In genomic region chr11:4218637-4219036, GRCm38 (mm10) we compare ENCODE assay signal across 8 mouse cellular contexts. TPM values are rescaled to one million over a fixed set of nuclear protein-coding genes. Genes with fewer than 3 reads are reported as not detected.
A peak's percentile ranks its signal among the peaks of the same experiment; 100 is the strongest.
DNase-seq lines count a peak whose midpoint lies in the region; ATAC-seq and TF ChIP-seq lines count a peak whose summit lies in the region.

No protein-coding gene starts in this region.

- TF ChIP-seq POLR2A in lung, adult 2 months (IDR thresholded peaks at IDR 0.05; ENCODE audit: borderline replicate concordance, extremely low read depth, low read depth, low read length): no peak

- peak overlapping the region; percentile 61 for H3K4me2 ChIP-seq in embryonic facial prominence, embryonic 12.5 days (replicated peaks)
- peak overlapping the region; percentile 96 for H3K4me2 ChIP-seq in intestine, embryonic 16.5 days (ENCODE audit: low read depth, low read length)
- peak overlapping the region; percentile 64 for H3K4me2 ChIP-seq in neural tube, embryonic 13.5 days

- WGBS in lung, adult 2 months: 7% methylated on average over 6 of the region's 6 CpGs
- WGBS in embryonic facial prominence, embryonic 12.5 days: 3% methylated on average over 6 of the region's 6 CpGs
- 13% methylated on average over 6 of the region's 6 CpGs for WGBS in intestine, embryonic 16.5 days
- 6% methylated on average over 6 of the region's 6 CpGs for WGBS in neural tube, embryonic 13.5 days

- no peak for TF ChIP-seq CTCF in lung, adult 2 months (IDR thresholded peaks at IDR 0.05; ENCODE audit: insufficient read depth, low read length)

- no peak overlapping the region for H3K27ac ChIP-seq in embryonic facial prominence, embryonic 12.5 days
- no peak overlapping the region for H3K27ac ChIP-seq in intestine, embryonic 16.5 days (ENCODE audit: low read length)
- no peak overlapping the region for H3K27ac ChIP-seq in neural tube, embryonic 13.5 days (replicated peaks)

- peaks cover 17% of the 10 kb centered on the region for H3K36me3 ChIP-seq in embryonic facial prominence, embryonic 12.5 days
- H3K36me3 ChIP-seq in intestine, embryonic 16.5 days (ENCODE audit: control insufficient read depth, insufficient read depth, low read length): peaks cover 9% of the 10 kb centered on the region; the same call in 1 of the 2 replicates
- H3K36me3 ChIP-seq in neural tube, embryonic 13.5 days: peaks cover 20% of the 10 kb centered on the region

- H3K27me3 ChIP-seq in embryonic facial prominence, embryonic 12.5 days: peaks cover 26% of the 10 kb centered on the region
- no peaks in the 10 kb centered on the region for H3K27me3 ChIP-seq in intestine, embryonic 16.5 days (replicated peaks; ENCODE audit: control insufficient read depth, insufficient read depth, low read length)
- peaks cover 30% of the 10 kb centered on the region for H3K27me3 ChIP-seq in neural tube, embryonic 13.5 days

- H3K9ac ChIP-seq in embryonic facial prominence, embryonic 12.5 days: peak overlapping the region; percentile 44
- H3K9ac ChIP-seq in intestine, embryonic 16.5 days (ENCODE audit: low read depth, low read length): peak overlapping the region; percentile 70
- peak overlapping the region; percentile 67 for H3K9ac ChIP-seq in neural tube, embryonic 13.5 days

- H3K4me1 ChIP-seq in lung, adult 2 months (ENCODE audit: control insufficient read depth, insufficient read depth, low read length): peaks cover 21% of the 10 kb centered on the region
- peaks cover 3% of the 10 kb centered on the region; the same call in 1 of the 2 replicates for H3K4me1 ChIP-seq in embryonic facial prominence, embryonic 12.5 days
- peaks cover 6% of the 10 kb centered on the region; the same call in 1 of the 2 replicates for H3K4me1 ChIP-seq in intestine, embryonic 16.5 days (ENCODE audit: control insufficient read depth, insufficient read depth, low read length)
- H3K4me1 ChIP-seq in neural tube, embryonic 13.5 days (replicated peaks): peaks cover 18% of the 10 kb centered on the region

- DNase-seq in lung, adult 2 months: no peak
- DNase-seq in lung, adult 18-20 months: no peak
- DNase-seq in urinary bladder, adult 2 months (ENCODE audit: low spot score): no peak
- DNase-seq in retina, embryonic 14.5 days (ENCODE audit: low spot score): no peak
- DNase-seq in kidney, postnatal 25 days: no peak

- no peak for ATAC-seq in embryonic facial prominence, embryonic 12.5 days (ENCODE audit: insufficient number of reproducible peaks, insufficient read depth, low FRiP score, low TSS enrichment)
- ATAC-seq in intestine, embryonic 16.5 days: no peak; the same call in 1 of the 2 replicates
- ATAC-seq in neural tube, embryonic 13.5 days (ENCODE audit: low read depth): no peak

- no peaks in the 10 kb centered on the region for H3K9me3 ChIP-seq in embryonic facial prominence, embryonic 12.5 days
- H3K9me3 ChIP-seq in intestine, embryonic 16.5 days (ENCODE audit: control insufficient read depth, low read length): no peaks in the 10 kb centered on the region
- H3K9me3 ChIP-seq in neural tube, embryonic 13.5 days: no peaks in the 10 kb centered on the region

- peak overlapping the region; percentile 76 for H3K4me3 ChIP-seq in lung, adult 2 months (replicated peaks; ENCODE audit: extremely low read depth, low read depth, low read length)
- H3K4me3 ChIP-seq in embryonic facial prominence, embryonic 12.5 days: peak overlapping the region; percentile 39
- peak overlapping the region; percentile 60 for H3K4me3 ChIP-seq in intestine, embryonic 16.5 days (ENCODE audit: low read length)
- H3K4me3 ChIP-seq in neural tube, embryonic 13.5 days: peak overlapping the region; percentile 44

RNA-seq across cellular contexts. Expression of gene Castor1, which starts 0.6 kb away (rescaled TPM):
- polyA plus RNA-seq in lung, adult 2 months (2012; rRNA removed): 23.3 and 26.2 TPM in 2 replicates
- polyA plus RNA-seq in embryonic facial prominence, embryonic 12.5 days (2016; fragmentation: Nextera tagmentation; extraction: Ambion mirVana): 3.0 and 3.6 TPM in 2 replicates
- polyA plus RNA-seq in intestine, embryonic 16.5 days (2015; fragmentation: Nextera tagmentation; extraction: Ambion mirVana): 5.9 and 7.3 TPM in 2 replicates
- polyA plus RNA-seq in neural tube, embryonic 13.5 days (2015; fragmentation: Nextera tagmentation; extraction: Ambion mirVana): 3.5 and 4.1 TPM in 2 replicates
- polyA plus RNA-seq in urinary bladder, adult 2 months (2012; rRNA removed): 19.7 and 19.8 TPM in 2 replicates

RNA-seq across cellular contexts. Expression of gene Osm, which starts 17.6 kb away (rescaled TPM):
- polyA plus RNA-seq in lung, adult 2 months (2012; rRNA removed): 1.0 and 1.3 TPM in 2 replicates
- polyA plus RNA-seq in embryonic facial prominence, embryonic 12.5 days (2016; fragmentation: Nextera tagmentation; extraction: Ambion mirVana): not detected in 2 replicates
- 0.07 and 0.12 TPM in 2 replicates for polyA plus RNA-seq in intestine, embryonic 16.5 days (2015; fragmentation: Nextera tagmentation; extraction: Ambion mirVana)
- polyA plus RNA-seq in neural tube, embryonic 13.5 days (2015; fragmentation: Nextera tagmentation; extraction: Ambion mirVana): not detected in 2 replicates
- 0.28 and 0.39 TPM in 2 replicates for polyA plus RNA-seq in urinary bladder, adult 2 months (2012; rRNA removed)

RNA-seq across cellular contexts. Expression of gene Tbc1d10a, which starts 32.0 kb away (rescaled TPM):
- polyA plus RNA-seq in lung, adult 2 months (2012; rRNA removed): 72.8 and 78.3 TPM in 2 replicates
- 34.7 and 39.2 TPM in 2 replicates for polyA plus RNA-seq in embryonic facial prominence, embryonic 12.5 days (2016; fragmentation: Nextera tagmentation; extraction: Ambion mirVana)
- polyA plus RNA-seq in intestine, embryonic 16.5 days (2015; fragmentation: Nextera tagmentation; extraction: Ambion mirVana): 34.0 and 37.2 TPM in 2 replicates
- polyA plus RNA-seq in neural tube, embryonic 13.5 days (2015; fragmentation: Nextera tagmentation; extraction: Ambion mirVana): 30.0 and 30.3 TPM in 2 replicates
- 92.5 and 137 TPM in 2 replicates for polyA plus RNA-seq in urinary bladder, adult 2 months (2012; rRNA removed)

RNA-seq across cellular contexts. Expression of gene Lif, which starts 38.7 kb away (rescaled TPM):
- 3.5 and 4.9 TPM in 2 replicates for polyA plus RNA-seq in lung, adult 2 months (2012; rRNA removed)
- polyA plus RNA-seq in embryonic facial prominence, embryonic 12.5 days (2016; fragmentation: Nextera tagmentation; extraction: Ambion mirVana): 0.06 and 0.09 TPM in 2 replicates
- polyA plus RNA-seq in intestine, embryonic 16.5 days (2015; fragmentation: Nextera tagmentation; extraction: Ambion mirVana): 0.95 and 0.98 TPM in 2 replicates
- polyA plus RNA-seq in neural tube, embryonic 13.5 days (2015; fragmentation: Nextera tagmentation; extraction: Ambion mirVana): not detected in 2 replicates
- polyA plus RNA-seq in urinary bladder, adult 2 months (2012; rRNA removed): 2.5 and 2.8 TPM in 2 replicates

RNA-seq across cellular contexts. Expression of gene Sf3a1, which starts 58.5 kb away (rescaled TPM):
- polyA plus RNA-seq in lung, adult 2 months (2012; rRNA removed): 27.0 and 28.2 TPM in 2 replicates
- polyA plus RNA-seq in embryonic facial prominence, embryonic 12.5 days (2016; fragmentation: Nextera tagmentation; extraction: Ambion mirVana): 70.0 and 73.9 TPM in 2 replicates
- 40.4 and 41.8 TPM in 2 replicates for polyA plus RNA-seq in intestine, embryonic 16.5 days (2015; fragmentation: Nextera tagmentation; extraction: Ambion mirVana)
- 52.3 and 59.6 TPM in 2 replicates for polyA plus RNA-seq in neural tube, embryonic 13.5 days (2015; fragmentation: Nextera tagmentation; extraction: Ambion mirVana)
- polyA plus RNA-seq in urinary bladder, adult 2 months (2012; rRNA removed): 21.6 and 28.5 TPM in 2 replicates
